Mouse (Mus musculus) gastrocnemius, adult 18-20 months (tissue): ENCODE measurements around the gene Adamts9. TPM values are rescaled to one million over a fixed set of nuclear protein-coding genes. Genes with fewer than 3 reads are reported as not detected.
A peak's percentile ranks its signal among the peaks of the same experiment; 100 is the strongest.

Source experiments
- DNase-seq: peaks from one replicate; pipeline ENCODE4 v3.0.0; 2021; ENCODE audit warnings: low spot score
- total RNA-seq, 2 experiments: library from RNA; stranded (reverse); gene quantifications; 2 replicates each; pipeline ENCODE4 v1.2.3; 2021

The Adamts9 gene
- total RNA-seq, 2 experiments from 2014 or later, result 3.9 to 4.5 TPM

- no peak for DNase-seq
Measured at GRCm38 (mm10) chr6:92862599-92862998, 80.7 kb downstream of the Adamts9 start.

- DNase-seq, result no peak
Measured at GRCm38 (mm10) chr6:92860285-92860912, 82.9 kb downstream of the Adamts9 start.

GRCm38 (mm10) chr6:92858721-92859510, 84.4 kb downstream of the Adamts9 start:
- DNase-seq, result peak; percentile 40

- no peak for DNase-seq
Measured at GRCm38 (mm10) chr6:92857761-92858160, 85.5 kb downstream of the Adamts9 start.

- DNase-seq, result no peak
Measured at GRCm38 (mm10) chr6:92854873-92855272, 88.4 kb downstream of the Adamts9 start.

- DNase-seq, result peak; percentile 89
Measured at GRCm38 (mm10) chr6:92850250-92850649, 93.0 kb downstream of the Adamts9 start.

- DNase-seq, result no peak
Measured at GRCm38 (mm10) chr6:92849208-92849607, 94.1 kb downstream of the Adamts9 start.

- DNase-seq, result no peak
Measured at GRCm38 (mm10) chr6:92846614-92847013, 96.7 kb downstream of the Adamts9 start.

GRCm38 (mm10) chr6:92845898-92846297, 97.4 kb downstream of the Adamts9 start:
- no peak for DNase-seq

GRCm38 (mm10) chr6:92843474-92843873, 99.8 kb downstream of the Adamts9 start:
- DNase-seq, result no peak

- DNase-seq, result no peak
Measured at GRCm38 (mm10) chr6:92842000-92842399, 101.3 kb downstream of the Adamts9 start.

GRCm38 (mm10) chr6:92831106-92831505, 112.2 kb downstream of the Adamts9 start:
- DNase-seq, result peak; percentile 20

GRCm38 (mm10) chr6:92829148-92829547, 114.1 kb downstream of the Adamts9 start:
- no peak for DNase-seq

GRCm38 (mm10) chr6:92827360-92827759, 115.9 kb downstream of the Adamts9 start:
- no peak for DNase-seq

GRCm38 (mm10) chr6:92826561-92826960, 116.7 kb downstream of the Adamts9 start:
- DNase-seq, result no peak

GRCm38 (mm10) chr6:92823991-92824390, 119.3 kb downstream of the Adamts9 start:
- no peak for DNase-seq

- DNase-seq, result no peak
Measured at GRCm38 (mm10) chr6:92822006-92822405, 121.3 kb downstream of the Adamts9 start.

- no peak for DNase-seq
Measured at GRCm38 (mm10) chr6:92821606-92822005, 121.7 kb downstream of the Adamts9 start.

- DNase-seq, result no peak
Measured at GRCm38 (mm10) chr6:92817661-92818060, 125.6 kb downstream of the Adamts9 start.

- no peak for DNase-seq
Measured at GRCm38 (mm10) chr6:92816311-92816751, 127.0 kb downstream of the Adamts9 start, which contains the start of gene A730049H05Rik. Gene A730049H05Rik, plus strand, starts transcription at chr6:92816478.

GRCm38 (mm10) chr6:92812702-92813370, 130.5 kb downstream of the Adamts9 start:
- peak; percentile 56 for DNase-seq

- DNase-seq, result no peak
Measured at GRCm38 (mm10) chr6:92811566-92811965, 131.7 kb downstream of the Adamts9 start.
